Mouse (Mus musculus) ES-E14 (cell line): ENCODE measurements around the gene Epha4.

Source experiments
- HCFC1 ChIP-seq: IDR thresholded peaks from 2 replicates; pipeline ENCODE4 v1.6.1; 2012; ENCODE audit warnings: low read length, inconsistent platforms, borderline replicate concordance; ENCODE audit not compliant: insufficient read depth
- ZC3H11A ChIP-seq: IDR thresholded peaks from 2 replicates; pipeline ENCODE4 v1.6.1; 2012; ENCODE audit warnings: low read depth, mild to moderate bottlenecking, inconsistent platforms, low read length, borderline replicate concordance
- ZNF384 ChIP-seq: IDR thresholded peaks from 2 replicates; pipeline ENCODE4 v1.6.1; 2012; ENCODE audit warnings: low read depth, low read length, inconsistent platforms

GRCm38 (mm10) chr1:77495790-77496158 is 19.1 kb downstream of the Epha4 start:
- TF ChIP-seq HCFC1 (no peak), ZC3H11A (no peak), ZNF384 (no peak)
